Mouse (Mus musculus) ovary, adult 2 months (tissue): Measurements from ENCODE around the gene Tdp1. TPM values are rescaled to one million over a fixed set of nuclear protein-coding genes. Genes with fewer than 3 reads are reported as not detected.

Experiments
- polyA plus RNA-seq: library from polyadenylated mRNA; depleted of rRNA; stranded (reverse); fragments of >200 nt; gene quantifications from 2 replicates; pipeline ENCODE4 v1.2.3, GENCODE M21; 2012; rRNA removed

Tdp1 gene
- polyA plus RNA-seq = 13.6 and 21.2 TPM in 2 replicates

DNA sequence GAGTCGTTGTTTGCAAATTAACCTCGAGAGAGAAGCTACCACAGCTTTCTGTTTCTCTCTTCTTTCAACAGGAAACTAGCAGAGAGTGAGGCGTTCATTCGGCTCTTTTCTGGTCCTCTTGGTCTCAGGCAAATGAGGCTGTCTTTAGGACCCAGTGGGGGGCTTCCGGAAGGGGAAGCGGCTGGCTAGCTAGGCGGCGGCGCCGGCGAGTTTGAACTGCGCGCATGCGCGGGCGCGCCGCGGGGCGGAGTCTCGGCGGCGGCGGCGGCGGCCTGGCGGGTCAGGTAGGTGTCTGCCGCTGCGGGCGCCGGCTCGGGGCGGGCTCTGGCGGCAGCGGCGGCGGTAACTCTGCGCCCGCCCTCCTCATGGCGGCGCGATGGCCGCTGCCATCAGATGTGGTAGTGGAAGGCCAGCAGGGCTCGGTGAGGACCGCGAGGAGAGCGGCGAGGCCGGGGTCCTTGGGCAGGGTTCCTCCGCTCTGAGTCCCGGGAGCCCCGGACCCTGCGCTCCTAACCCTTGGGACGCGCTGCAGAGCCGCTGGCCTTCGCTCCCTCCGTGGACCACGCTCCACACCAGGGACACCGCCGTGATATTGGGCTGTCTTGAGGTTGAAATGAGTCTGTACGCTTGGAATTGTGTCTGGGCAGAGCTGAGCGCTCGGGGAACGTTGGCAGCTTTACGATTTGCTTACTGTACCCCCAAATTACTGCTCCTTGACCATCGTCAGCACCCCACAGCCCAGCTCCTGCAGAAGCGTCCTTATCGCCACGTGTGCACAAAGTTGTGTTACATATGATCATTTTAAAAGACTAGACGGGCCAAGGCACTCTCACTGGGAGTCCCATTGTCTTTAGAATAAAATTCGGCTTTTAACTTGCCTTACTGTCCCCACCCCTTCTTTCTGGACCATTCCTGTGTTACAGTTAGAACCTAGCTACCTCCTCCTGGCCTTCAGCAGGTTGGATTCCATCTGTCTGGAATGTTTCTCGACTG, at the start of gene Tdp1, which contains the start of gene Efcab11:
Gene Tdp1, plus strand, starts transcription at position 249 of the 993 bp plus-strand sequence.
Gene Efcab11, minus strand, starts transcription at position 171 of the 993 bp plus-strand sequence.

DNA sequence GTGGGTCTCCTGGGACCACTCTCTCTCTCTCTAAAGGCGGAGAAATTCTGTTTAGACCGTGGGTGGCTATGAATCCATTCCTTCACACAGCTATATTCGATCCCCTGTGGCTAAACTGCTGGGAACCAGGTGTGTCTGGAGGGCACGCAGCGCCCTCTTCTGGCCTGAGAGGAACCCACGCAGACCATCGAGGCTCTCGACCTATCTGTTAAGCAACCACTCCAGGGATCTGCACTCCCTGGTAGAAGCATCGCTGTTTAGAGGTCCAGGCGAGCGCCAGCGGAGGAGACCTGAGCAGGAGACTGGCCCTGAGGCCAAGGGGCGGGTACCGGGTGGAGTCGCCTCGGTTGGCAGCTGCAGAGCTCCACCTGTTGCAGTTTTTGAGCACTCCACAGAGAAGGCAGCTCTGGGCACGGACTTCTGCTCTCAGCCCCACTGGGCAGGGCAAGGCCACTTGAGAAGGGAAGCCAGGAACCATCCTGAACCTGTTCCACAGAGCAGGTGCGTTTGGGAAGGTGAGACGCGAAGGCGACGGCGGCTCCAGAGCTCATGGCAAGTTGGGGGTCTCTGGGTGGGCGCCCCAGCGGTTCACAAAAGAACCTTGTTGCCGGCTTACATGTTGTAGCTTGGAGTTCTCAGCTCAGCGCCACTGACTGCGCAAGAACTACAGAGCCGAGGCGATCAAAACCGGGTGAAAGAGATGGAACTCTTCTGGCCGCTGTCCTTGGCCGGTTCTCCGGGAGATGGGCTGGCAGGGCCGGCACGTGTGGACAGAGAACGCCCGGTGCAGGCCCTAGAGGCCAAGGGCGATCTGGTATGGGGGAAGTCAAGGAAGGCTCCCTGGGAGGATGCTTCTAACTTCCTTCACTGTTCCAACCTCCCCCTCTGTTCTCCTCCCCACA, 80.2 kb downstream of the Tdp1 start, which contains the start of gene Kcnk13:
Gene Kcnk13, plus strand, starts transcription at position 199 of the 902 bp plus-strand sequence.

Other genes with a start within 250 kb of the Tdp1 start
- 1.4 TPM in 2 replicates for gene Efcab11, start 78 bp upstream of the Tdp1 start, polyA plus RNA-seq
- gene Kcnk13, start 80.0 kb downstream of the Tdp1 start, polyA plus RNA-seq = 1.8 and 3.8 TPM in 2 replicates
- 33.2 and 34.2 TPM in 2 replicates for gene Psmc1, start 225.6 kb downstream of the Tdp1 start, polyA plus RNA-seq